Mouse (Mus musculus): Measurements from ENCODE around the gene Polr3f. TPM values are rescaled to one million over a fixed set of nuclear protein-coding genes. Genes with fewer than 3 reads are reported as not detected.

Polr3f gene
- polyA plus RNA-seq (2015; fragmentation: Nextera tagmentation; extraction: Ambion mirVana), result 28.5 and 28.6 TPM in 2 replicates

DNA sequence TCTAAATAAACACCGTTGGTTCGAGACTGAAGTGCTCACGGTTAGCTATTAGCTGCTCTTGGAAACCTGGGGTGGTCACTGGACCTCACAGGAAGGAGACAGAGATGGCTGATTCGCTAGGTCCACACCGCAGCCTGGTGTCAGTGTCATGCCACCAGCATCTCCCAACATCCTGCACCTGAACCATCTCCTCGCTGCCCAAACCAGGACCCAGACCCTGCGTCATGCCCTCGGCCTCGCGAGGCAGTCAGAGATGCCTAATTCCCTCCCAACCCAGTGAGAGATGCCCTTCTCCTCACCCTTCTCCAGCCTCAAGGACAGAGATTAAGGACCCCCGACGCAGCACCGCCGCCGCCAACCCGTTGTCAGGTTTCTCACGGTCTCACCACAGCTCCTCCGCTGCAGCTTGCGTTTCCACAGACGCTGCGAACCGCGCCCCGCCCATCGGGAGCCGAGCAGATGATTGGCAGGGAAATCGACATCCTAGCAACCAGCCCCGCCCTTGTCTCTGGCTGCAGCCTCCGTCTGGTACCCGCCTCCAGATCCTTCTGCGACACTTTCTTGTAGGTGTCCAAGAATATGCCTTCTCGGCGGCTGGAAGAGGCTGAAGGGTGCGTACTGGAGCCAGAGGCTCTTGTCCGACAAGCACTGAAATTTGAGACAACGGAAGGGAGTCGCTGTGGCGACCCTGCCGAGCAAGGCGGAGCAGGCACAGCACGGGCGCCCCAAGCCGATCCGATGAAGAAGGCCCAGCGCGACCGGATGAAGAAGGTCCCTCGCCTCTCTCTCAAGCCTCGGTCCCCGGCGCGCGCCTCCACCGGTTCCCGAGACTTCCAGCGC is at the start of gene Polr3f, which contains the start of gene Dzank1:
Gene Polr3f, plus strand, starts transcription at position 738 of the 840 bp plus-strand sequence.
Gene Dzank1, minus strand, starts transcription at position 434 of the 840 bp plus-strand sequence.
- Histone ChIP-seq H3K9ac (peak within 1 kb of the TSS; percentile 86), H3K4me3 (peak within 1 kb of the TSS; percentile 81), H3K4me2 (peak within 1 kb of the TSS; percentile 89), H3K4me1 (replicated peaks) (peaks cover 30% of the 10 kb centered on the region), H3K27me3 (0 out of 2 replicates have a peak, but pooled peaks cover 4% of the 10 kb centered on the region), H3K36me3 (peaks cover 8% of the 10 kb centered on the region), H3K27ac (peak within 1 kb of the TSS; percentile 96), H3K9me3 (no peaks in the 10 kb centered on the region)
- ATAC-seq (ENCODE audit: low FRiP score), result peak; percentile 99
- WGBS, result 1% methylated on average over 56 of the region's 56 CpGs

DNA sequence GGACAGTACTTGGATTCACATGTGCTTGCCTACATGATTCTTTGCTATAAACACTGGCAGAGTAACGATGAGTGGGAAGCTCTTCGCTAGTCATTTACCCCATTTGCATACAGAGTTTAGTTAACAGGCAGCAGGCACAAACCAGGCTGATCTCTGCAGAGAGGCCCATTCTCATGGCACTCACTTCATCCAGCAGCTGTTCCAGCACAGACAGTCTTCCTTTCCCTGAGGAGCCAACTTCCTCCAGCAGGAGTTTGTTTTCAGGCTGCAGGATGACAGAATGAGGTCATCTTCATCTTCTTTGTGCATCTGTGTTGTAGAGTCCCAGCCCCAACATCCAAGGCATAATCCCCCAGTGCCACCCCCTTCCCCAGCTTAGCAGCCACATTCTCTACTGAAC is 48.1 kb upstream of the Polr3f start:
- Histone ChIP-seq H3K27ac (no peak overlapping the region), H3K4me1 (replicated peaks) (no peaks in the 10 kb centered on the region), H3K4me3 (no peak overlapping the region), H3K9ac (no peak overlapping the region), H3K36me3 (peaks cover 60% of the 10 kb centered on the region), H3K9me3 (no peaks in the 10 kb centered on the region), H3K4me2 (no peak overlapping the region), H3K27me3 (no peaks in the 10 kb centered on the region)
- WGBS, result 83% methylated on average over 2 of the region's 2 CpGs
- ATAC-seq (ENCODE audit: low FRiP score), result no peak

- WGBS, result 89% methylated on average over 1 of the region's 1 CpGs
- no peak overlapping the region for H3K4me2 ChIP-seq
- H3K9me3 ChIP-seq, result no peaks in the 10 kb centered on the region
- no peak overlapping the region for H3K9ac ChIP-seq
- no peak overlapping the region for H3K4me3 ChIP-seq
- no peaks in the 10 kb centered on the region for H3K4me1 ChIP-seq (replicated peaks)
- peaks cover 70% of the 10 kb centered on the region for H3K36me3 ChIP-seq
- no peak overlapping the region for H3K27ac ChIP-seq
- ATAC-seq (ENCODE audit: low FRiP score), result no peak
- no peaks in the 10 kb centered on the region for H3K27me3 ChIP-seq
Measured at GRCm38 (mm10) chr2:144484084-144484483, 43.4 kb upstream of the Polr3f start.

GRCm38 (mm10) chr2:144485439-144485838 is 42.1 kb upstream of the Polr3f start:
- Histone ChIP-seq H3K4me2 (no peak overlapping the region), H3K4me1 (replicated peaks) (no peaks in the 10 kb centered on the region), H3K36me3 (peaks cover 68% of the 10 kb centered on the region), H3K4me3 (no peak overlapping the region), H3K27me3 (no peaks in the 10 kb centered on the region), H3K9me3 (no peaks in the 10 kb centered on the region), H3K27ac (no peak overlapping the region), H3K9ac (no peak overlapping the region)
- WGBS, result 88% methylated on average over 7 of the region's 7 CpGs
- ATAC-seq (ENCODE audit: low FRiP score), result no peak

GRCm38 (mm10) chr2:144487476-144487875 is 40.0 kb upstream of the Polr3f start:
- H3K4me2 ChIP-seq, result no peak overlapping the region
- peaks cover 65% of the 10 kb centered on the region for H3K36me3 ChIP-seq
- H3K27me3 ChIP-seq, result no peaks in the 10 kb centered on the region
- H3K27ac ChIP-seq, result no peak overlapping the region
- H3K4me3 ChIP-seq, result no peak overlapping the region
- 80% methylated on average over 6 of the region's 6 CpGs for WGBS
- no peak for ATAC-seq (ENCODE audit: low FRiP score)
- H3K9me3 ChIP-seq, result no peaks in the 10 kb centered on the region
- H3K9ac ChIP-seq, result no peak overlapping the region
- H3K4me1 ChIP-seq (replicated peaks), result no peaks in the 10 kb centered on the region

GRCm38 (mm10) chr2:144489342-144489741 is 38.2 kb upstream of the Polr3f start:
- Histone ChIP-seq H3K27me3 (no peaks in the 10 kb centered on the region), H3K36me3 (peaks cover 64% of the 10 kb centered on the region), H3K4me1 (replicated peaks) (no peaks in the 10 kb centered on the region), H3K4me3 (no peak overlapping the region), H3K4me2 (no peak overlapping the region), H3K27ac (no peak overlapping the region), H3K9me3 (no peaks in the 10 kb centered on the region), H3K9ac (no peak overlapping the region)
- WGBS, result 87% methylated on average over 5 of the region's 5 CpGs
- ATAC-seq (ENCODE audit: low FRiP score), result no peak

DNA sequence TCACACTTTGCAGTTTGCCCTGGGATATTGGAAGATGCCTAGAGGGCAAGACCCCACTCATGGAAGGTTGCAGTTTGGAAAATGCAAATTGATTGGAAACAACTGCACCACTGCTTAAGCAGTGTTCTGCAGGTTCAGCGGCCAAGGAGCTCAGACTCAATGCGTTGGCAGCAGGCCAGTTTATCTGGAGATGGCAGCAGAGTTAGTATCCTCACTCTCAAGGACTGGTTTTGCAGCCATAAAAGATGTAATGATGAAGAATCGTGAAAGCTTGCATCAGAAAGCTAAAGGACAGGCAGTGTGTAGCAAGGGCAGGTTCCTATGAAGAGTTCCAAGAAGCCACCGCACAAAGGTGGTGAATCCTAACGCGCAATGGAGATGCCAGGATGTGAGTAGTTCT is 25.4 kb upstream of the Polr3f start:
- no peaks in the 10 kb centered on the region for H3K9me3 ChIP-seq
- H3K4me1 ChIP-seq (replicated peaks), result no peaks in the 10 kb centered on the region
- peaks cover 53% of the 10 kb centered on the region for H3K36me3 ChIP-seq
- no peak overlapping the region for H3K9ac ChIP-seq
- H3K4me3 ChIP-seq, result no peak overlapping the region
- H3K4me2 ChIP-seq, result no peak overlapping the region
- WGBS, result 94% methylated on average over 6 of the region's 6 CpGs
- H3K27ac ChIP-seq, result no peak overlapping the region
- no peaks in the 10 kb centered on the region for H3K27me3 ChIP-seq
- ATAC-seq (ENCODE audit: low FRiP score), result no peak

DNA sequence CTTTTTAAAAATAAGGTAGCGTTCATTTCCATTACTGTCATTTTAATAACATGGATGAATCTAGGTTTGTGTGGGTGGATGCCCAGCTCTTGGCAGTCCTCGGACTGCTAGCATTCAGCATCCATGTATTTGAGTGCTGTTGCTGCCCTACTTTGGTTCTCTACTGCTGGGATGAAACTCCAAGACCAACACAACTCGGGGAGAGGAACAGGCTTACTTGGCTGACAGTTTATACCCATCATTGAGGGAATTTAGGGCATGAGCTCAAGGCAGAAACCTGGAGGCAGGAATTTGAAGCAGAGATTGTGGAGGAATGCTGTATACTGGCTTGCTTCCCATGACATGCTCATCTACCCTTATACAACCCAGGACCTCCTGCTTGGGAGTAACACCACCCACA is 12.9 kb upstream of the Polr3f start:
- no peak overlapping the region for H3K9ac ChIP-seq
- H3K27ac ChIP-seq, result no peak overlapping the region
- H3K9me3 ChIP-seq, result no peaks in the 10 kb centered on the region
- peaks cover 35% of the 10 kb centered on the region for H3K36me3 ChIP-seq
- no peaks in the 10 kb centered on the region for H3K27me3 ChIP-seq
- WGBS, result 92% methylated on average over 3 of the region's 3 CpGs
- no peak for ATAC-seq (ENCODE audit: low FRiP score)
- H3K4me1 ChIP-seq (replicated peaks), result no peaks in the 10 kb centered on the region
- no peak overlapping the region for H3K4me3 ChIP-seq
- no peak overlapping the region for H3K4me2 ChIP-seq

DNA sequence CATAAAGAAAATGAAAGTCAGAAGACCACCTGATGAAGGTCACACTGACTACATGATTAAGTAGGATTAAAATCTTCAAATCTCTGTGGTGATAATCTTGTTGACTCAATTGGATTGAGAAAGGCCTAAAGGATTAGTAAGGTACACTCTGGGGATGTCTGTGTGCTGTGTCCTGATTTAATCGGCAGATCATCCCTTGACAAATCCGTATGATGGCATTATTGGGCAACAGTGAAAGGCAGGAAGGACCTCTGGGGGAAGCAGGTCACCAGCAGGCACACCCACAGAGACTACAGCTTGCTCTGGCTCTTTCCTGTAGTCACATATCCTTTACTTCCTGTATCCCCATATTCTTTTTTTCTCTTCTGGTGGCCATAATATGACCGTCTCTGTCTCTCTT is 7.7 kb upstream of the Polr3f start:
- H3K9ac ChIP-seq, result no peak overlapping the region
- no peaks in the 10 kb centered on the region for H3K4me1 ChIP-seq (replicated peaks)
- peaks cover 25% of the 10 kb centered on the region for H3K36me3 ChIP-seq
- 83% methylated on average over 3 of the region's 3 CpGs for WGBS
- no peak overlapping the region for H3K4me2 ChIP-seq
- no peaks in the 10 kb centered on the region for H3K9me3 ChIP-seq
- ATAC-seq (ENCODE audit: low FRiP score), result no peak
- H3K27ac ChIP-seq, result no peak overlapping the region
- H3K4me3 ChIP-seq, result no peak overlapping the region
- H3K27me3 ChIP-seq, result no peaks in the 10 kb centered on the region

DNA sequence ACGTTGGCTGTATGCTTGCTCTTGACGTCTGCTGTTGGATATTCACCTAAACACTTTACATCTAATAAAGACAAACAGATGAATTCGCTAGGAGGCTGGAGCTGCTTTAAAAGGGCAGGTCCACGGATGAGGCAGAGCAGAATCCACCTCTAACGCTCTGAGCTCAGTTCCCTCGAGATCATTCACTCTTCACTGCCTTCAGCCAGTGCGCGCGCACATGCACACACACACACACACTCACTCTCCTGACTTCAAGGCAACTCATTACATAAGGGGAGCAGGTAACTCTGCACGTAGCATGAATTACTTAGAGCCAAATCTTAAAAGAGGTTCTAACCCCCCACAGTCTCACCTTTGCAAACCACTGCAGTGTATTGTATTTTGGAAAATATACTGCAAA is 1.7 kb upstream of the Polr3f start:
- Histone ChIP-seq H3K4me1 (replicated peaks) (peaks cover 30% of the 10 kb centered on the region), H3K4me3 (peak overlapping the region; percentile 81), H3K27ac (no peak overlapping the region), H3K4me2 (peak overlapping the region; percentile 89), H3K36me3 (peaks cover 6% of the 10 kb centered on the region), H3K9me3 (no peaks in the 10 kb centered on the region), H3K9ac (peak overlapping the region; percentile 86), H3K27me3 (0 out of 2 replicates have a peak, but pooled peaks cover 4% of the 10 kb centered on the region)
- no peak for ATAC-seq (ENCODE audit: low FRiP score)
- WGBS, result 51% methylated on average over 10 of the region's 10 CpGs

GRCm38 (mm10) chr2:144527821-144528174 is 280 bp downstream of the Polr3f start:
- no peaks in the 10 kb centered on the region for H3K9me3 ChIP-seq
- WGBS, result under 1% methylated on average over 25 of the region's 25 CpGs

GRCm38 (mm10) chr2:144537123-144537522 is 9.6 kb downstream of the Polr3f start:
- H3K36me3 ChIP-seq, result peaks cover 88% of the 10 kb centered on the region
- no peak overlapping the region for H3K9ac ChIP-seq
- WGBS, result 96% methylated on average over 7 of the region's 7 CpGs
- H3K4me3 ChIP-seq, result no peak overlapping the region
- H3K4me1 ChIP-seq (replicated peaks), result no peaks in the 10 kb centered on the region
- no peak overlapping the region for H3K27ac ChIP-seq
- no peak overlapping the region for H3K4me2 ChIP-seq
- no peaks in the 10 kb centered on the region for H3K27me3 ChIP-seq
- no peak for ATAC-seq (ENCODE audit: low FRiP score)
- no peaks in the 10 kb centered on the region for H3K9me3 ChIP-seq

More at GRCm38 (mm10) chr2:144527821-144528174, 280 bp downstream of the Polr3f start:
- H3K27ac ChIP-seq, result peak overlapping the region; percentile 96
- 0 out of 2 replicates have a peak, but pooled peaks cover 4% of the 10 kb centered on the region for H3K27me3 ChIP-seq
- peak; percentile 71 for ATAC-seq (ENCODE audit: low FRiP score)
- peaks cover 30% of the 10 kb centered on the region for H3K4me1 ChIP-seq (replicated peaks)
- peaks cover 12% of the 10 kb centered on the region for H3K36me3 ChIP-seq
- peak overlapping the region; percentile 89 for H3K4me2 ChIP-seq
- peak overlapping the region; percentile 86 for H3K9ac ChIP-seq
- peak overlapping the region; percentile 81 for H3K4me3 ChIP-seq

DNA sequence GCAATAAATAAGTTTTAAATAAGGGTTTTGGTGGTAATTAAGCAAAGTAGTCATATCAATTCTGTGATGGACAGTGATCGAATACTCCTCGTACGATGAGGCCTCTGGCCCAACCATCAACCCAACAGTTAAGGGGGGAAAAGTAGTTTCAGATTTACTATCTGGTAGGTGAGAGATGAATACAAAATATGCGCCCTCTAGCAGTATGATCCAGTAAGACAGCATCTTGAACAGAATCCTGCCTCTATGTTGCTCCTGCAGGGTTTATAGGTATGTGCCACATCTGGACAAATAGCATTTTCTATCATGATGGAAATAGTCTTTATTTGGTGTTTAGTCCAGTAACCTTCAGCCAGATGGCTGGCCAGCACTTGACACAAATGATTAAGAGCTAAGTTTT is 13.7 kb downstream of the Polr3f start:
- Histone ChIP-seq H3K9me3 (no peaks in the 10 kb centered on the region), H3K27ac (no peak overlapping the region), H3K9ac (no peak overlapping the region), H3K4me1 (replicated peaks) (no peaks in the 10 kb centered on the region), H3K4me3 (no peak overlapping the region), H3K27me3 (no peaks in the 10 kb centered on the region), H3K4me2 (no peak overlapping the region), H3K36me3 (peaks cover 83% of the 10 kb centered on the region)
- no peak for ATAC-seq (ENCODE audit: low FRiP score)
- 88% methylated on average over 4 of the region's 4 CpGs for WGBS

All from hindbrain, embryonic 13.5 days (tissue).